Mouse (Mus musculus): ENCODE results near the gene Npr1. TPM values are rescaled to one million over a fixed set of nuclear protein-coding genes. Genes with fewer than 3 reads are reported as not detected.

Npr1 gene
- 13.2 and 15.2 TPM in 2 replicates for polyA plus RNA-seq (2012; rRNA removed)

GRCm38 (mm10) chr3:90465686-90466310 lies at the start of gene Npr1:
TSS of gene Npr1 (minus strand) at chr3:90465866.

DNA sequence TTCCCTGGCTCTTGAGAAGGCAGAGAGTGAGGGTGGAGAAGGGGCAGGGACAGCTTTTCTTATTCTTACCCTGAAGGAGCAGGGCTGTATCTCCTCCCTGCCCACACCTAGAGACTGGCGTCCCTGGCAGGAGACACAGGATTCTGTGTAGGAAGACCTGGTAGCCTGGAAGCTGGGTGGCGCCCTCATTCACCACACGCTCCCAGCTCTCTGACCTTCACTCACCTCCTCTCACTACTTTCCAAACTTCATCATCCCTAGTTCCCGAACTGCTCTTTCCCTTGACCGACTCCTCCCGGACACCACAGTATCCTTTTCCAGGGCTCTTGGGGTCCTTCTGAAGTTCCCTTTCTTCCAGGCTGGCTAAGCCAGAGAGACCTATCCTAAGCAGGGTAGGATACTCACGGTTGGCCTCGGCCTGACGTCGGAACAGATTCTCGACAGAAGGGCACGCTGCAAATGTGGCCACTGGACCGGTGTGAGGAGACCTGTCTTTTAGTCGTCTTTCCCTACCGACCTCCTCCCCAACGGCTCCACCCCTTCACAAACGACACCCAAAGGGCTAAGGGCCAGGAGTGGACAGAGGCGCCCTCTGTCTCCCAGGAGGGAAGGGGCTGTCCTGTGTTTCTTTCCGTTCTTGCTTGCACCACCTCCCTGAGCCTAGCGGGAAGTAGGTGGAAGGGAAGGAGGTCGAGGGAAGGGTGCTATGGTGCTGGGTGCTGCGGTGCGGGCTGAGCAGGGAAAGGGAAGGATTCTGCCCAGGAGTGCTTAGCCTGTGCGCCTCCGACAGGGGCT lies 48.3 kb upstream of the Npr1 start, which contains the start of the genes S100a1 and S100a13:
Gene S100a1 (minus strand): TSS at position 597 of the 795 bp plus-strand sequence.
Gene S100a13 (plus strand): TSS at position 640 of the 795 bp plus-strand sequence.

GRCm38 (mm10) chr3:90508950-90509746 lies 43.5 kb upstream of the Npr1 start, which contains the start of gene Chtop:
TSS of gene Chtop (minus strand) at chr3:90509498.

DNA sequence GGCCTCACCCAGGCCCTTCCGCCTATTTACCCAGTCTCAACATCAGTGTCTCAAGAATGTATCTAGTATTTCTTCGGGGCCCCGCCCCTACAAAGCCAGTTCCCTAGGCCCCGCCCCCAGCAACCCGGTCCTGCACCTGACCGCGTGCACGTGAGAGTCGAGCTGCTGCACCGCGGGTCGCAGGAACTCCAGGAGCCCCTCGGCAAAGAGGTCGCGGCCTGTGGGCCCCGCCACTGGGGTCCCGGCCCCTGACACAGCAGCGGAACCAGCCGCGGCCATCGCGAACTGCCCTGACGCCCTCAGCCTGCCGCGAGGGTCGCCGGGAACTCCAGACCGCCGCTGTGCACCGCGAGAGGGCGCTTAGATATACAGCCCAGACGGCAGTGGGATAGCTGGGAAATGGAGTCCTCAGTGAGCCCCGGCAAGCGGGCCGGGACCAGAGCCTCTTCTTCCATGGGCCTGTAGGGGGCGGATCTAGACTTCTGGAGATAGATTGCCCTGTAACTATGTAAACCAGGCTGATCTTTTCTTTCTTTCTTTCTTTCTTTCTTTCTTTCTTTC lies 25.1 kb upstream of the Npr1 start, which contains the start of gene Snapin:
Gene Snapin (minus strand): TSS at position 338 of the 561 bp plus-strand sequence.

GRCm38 (mm10) chr3:90475831-90476611 lies 10.4 kb upstream of the Npr1 start, which contains the start of gene Ilf2:
TSS of gene Ilf2 (plus strand) at chr3:90476126.

DNA sequence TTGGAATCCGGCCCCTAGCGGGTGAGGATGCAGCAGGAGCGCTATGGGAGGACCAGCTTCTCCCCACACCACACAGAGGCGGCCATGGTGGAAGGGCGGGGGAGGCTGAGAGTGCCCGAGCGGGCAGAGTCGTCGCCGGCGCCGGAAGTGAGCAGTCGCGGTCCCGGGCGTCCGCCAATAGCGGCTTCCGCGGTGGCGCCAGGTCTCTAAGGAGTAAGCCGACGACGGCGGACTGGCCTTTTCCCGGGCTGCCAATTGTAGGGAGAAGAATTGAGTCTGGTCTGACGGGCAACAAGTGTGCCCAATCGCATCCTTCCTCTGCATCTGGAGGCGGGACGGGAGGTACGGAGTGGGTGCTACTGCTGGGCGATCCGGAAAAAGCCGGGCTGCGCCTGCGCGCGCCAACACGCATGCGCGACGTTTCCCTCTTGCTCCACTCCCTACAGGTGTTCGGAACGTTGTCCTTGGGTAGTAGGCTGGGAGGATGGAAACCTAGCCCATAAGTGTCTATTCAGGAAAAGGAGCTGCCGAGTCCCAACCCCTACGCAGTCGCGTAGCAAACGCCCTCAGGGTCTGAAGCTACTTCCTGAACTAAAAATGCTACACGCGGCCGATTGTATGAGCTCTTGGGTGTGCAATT lies 32.2 kb downstream of the Npr1 start, which contains the start of gene Ints3:
Gene Ints3 (minus strand): TSS at position 242 of the 640 bp plus-strand sequence.

Other genes with a start within 250 kb of the Npr1 start
- 28.2 and 29.7 TPM in 2 replicates for gene Jtb, start 234.3 kb downstream of the Npr1 start, polyA plus RNA-seq (2012; rRNA removed)
- 0.24 TPM in 2 replicates for gene Creb3l4, start 222.4 kb downstream of the Npr1 start, polyA plus RNA-seq (2012; rRNA removed)
- gene Slc39a1, start 217.7 kb downstream of the Npr1 start, polyA plus RNA-seq (2012; rRNA removed) = 18.0 and 18.6 TPM in 2 replicates
- gene Crtc2, start 211.7 kb downstream of the Npr1 start, polyA plus RNA-seq (2012; rRNA removed) = 7.5 and 9.5 TPM in 2 replicates
- 4.3 and 5.1 TPM in 2 replicates for gene Dennd4b, start 200.7 kb downstream of the Npr1 start, polyA plus RNA-seq (2012; rRNA removed)
- 3.9 and 5.1 TPM in 2 replicates for gene Gatad2b, start 172.7 kb downstream of the Npr1 start, polyA plus RNA-seq (2012; rRNA removed)
- gene Slc27a3, start 75.9 kb downstream of the Npr1 start, polyA plus RNA-seq (2012; rRNA removed) = 2.1 and 2.4 TPM in 2 replicates
- 9.3 and 11.7 TPM in 2 replicates for gene Ints3, start 32.2 kb downstream of the Npr1 start, polyA plus RNA-seq (2012; rRNA removed)
- 24.2 and 24.3 TPM in 2 replicates for gene Ilf2, start 10.3 kb upstream of the Npr1 start, polyA plus RNA-seq (2012; rRNA removed)
- gene Snapin, start 25.2 kb upstream of the Npr1 start, polyA plus RNA-seq (2012; rRNA removed) = 10.8 and 11.4 TPM in 2 replicates
- 41.0 and 42.8 TPM in 2 replicates for gene Chtop, start 43.6 kb upstream of the Npr1 start, polyA plus RNA-seq (2012; rRNA removed)
- gene S100a1, start 48.5 kb upstream of the Npr1 start, polyA plus RNA-seq (2012; rRNA removed) = 63.9 and 76.4 TPM in 2 replicates
- gene S100a13, start 48.6 kb upstream of the Npr1 start, polyA plus RNA-seq (2012; rRNA removed) = 20.9 and 23.5 TPM in 2 replicates
- gene S100a14, start 61.0 kb upstream of the Npr1 start, polyA plus RNA-seq (2012; rRNA removed) = 0.13 and 0.25 TPM in 2 replicates
- gene S100a16, start 71.4 kb upstream of the Npr1 start, polyA plus RNA-seq (2012; rRNA removed) = 21.5 and 26.1 TPM in 2 replicates
- 0.12 and 0.13 TPM in 2 replicates for gene S100a3, start 94.7 kb upstream of the Npr1 start, polyA plus RNA-seq (2012; rRNA removed)
- not detected in 2 replicates for gene S100a2, start 124.4 kb upstream of the Npr1 start, polyA plus RNA-seq (2012; rRNA removed)
- gene Gm42674, start 136.0 kb upstream of the Npr1 start, polyA plus RNA-seq (2012; rRNA removed) = not detected in 2 replicates
- gene S100a4, start 137.9 kb upstream of the Npr1 start, polyA plus RNA-seq (2012; rRNA removed) = 3.9 and 6.9 TPM in 2 replicates
- gene S100a5, start 142.7 kb upstream of the Npr1 start, polyA plus RNA-seq (2012; rRNA removed) = not detected in 2 replicates
- gene S100a6, start 147.0 kb upstream of the Npr1 start, polyA plus RNA-seq (2012; rRNA removed) = 33.0 and 39.2 TPM in 2 replicates
- 0.11 and 0.12 TPM in 2 replicates for gene S100a7a, start 188.2 kb upstream of the Npr1 start, polyA plus RNA-seq (2012; rRNA removed)
- gene S100a8, start 203.1 kb upstream of the Npr1 start, polyA plus RNA-seq (2012; rRNA removed) = 2,991 and 4,044 TPM in 2 replicates
- gene S100a9, start 229.9 kb upstream of the Npr1 start, polyA plus RNA-seq (2012; rRNA removed) = 4,014 and 5,626 TPM in 2 replicates